ENCODE assay signal across 12 mouse cellular contexts in the genomic region with DNA sequence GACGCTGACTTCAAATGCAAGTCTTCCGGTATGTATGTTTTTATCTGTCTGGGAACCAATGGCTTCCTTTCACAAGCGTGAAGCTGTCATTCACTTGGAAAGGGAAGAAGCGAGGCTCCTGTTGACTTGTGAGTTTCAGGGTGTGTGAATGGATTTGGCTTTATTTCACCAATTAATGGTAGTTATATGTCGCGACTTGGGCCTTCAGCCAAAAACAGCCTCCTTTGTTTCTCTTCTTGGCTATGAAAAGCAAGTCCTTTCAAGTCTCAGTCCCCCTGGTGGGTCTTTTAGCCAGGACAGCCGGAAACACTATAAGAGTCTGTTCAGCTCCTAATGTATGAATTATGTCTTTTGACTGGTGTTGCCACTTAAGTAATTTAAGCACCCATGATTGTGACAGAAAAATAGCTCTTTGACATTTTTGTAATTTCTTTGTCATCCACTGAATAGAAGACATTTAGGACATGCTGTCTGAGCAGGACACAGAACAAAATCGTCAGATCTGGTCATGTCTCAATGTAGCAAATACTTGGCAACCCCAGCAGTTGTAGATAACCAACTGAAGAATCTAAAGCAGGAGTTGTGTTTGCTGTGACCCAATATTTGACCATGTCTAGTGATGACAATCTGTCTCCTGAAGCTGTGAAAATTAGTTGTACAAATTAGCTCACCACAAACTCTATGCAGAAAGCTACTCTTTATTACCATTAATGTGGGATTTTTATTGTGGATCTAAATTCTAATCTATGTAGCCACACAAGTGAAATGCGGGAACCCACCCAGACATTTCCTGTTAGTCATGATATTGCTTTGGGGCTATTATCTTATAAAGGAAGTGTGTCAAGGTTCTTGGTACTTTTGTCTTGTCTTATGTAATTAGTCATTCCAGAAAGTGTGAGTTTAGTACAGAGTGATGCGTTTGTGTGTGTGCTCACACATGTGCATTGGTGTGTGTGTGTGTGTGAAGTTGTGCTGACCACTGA. TPM values are rescaled to one million over a fixed set of nuclear protein-coding genes. Genes with fewer than 3 reads are reported as not detected.
A peak's percentile ranks its signal among the peaks of the same experiment; 100 is the strongest.
DNase-seq lines count a peak whose midpoint lies in the region; ATAC-seq lines count a peak whose summit lies in the region.
"Had no signal": no experiment of that assay in that cellular context is flagged by ENCODE, and none has a peak within 500 bp of the region (broad histone marks: within the 10 kb centered on the region; RNA-seq: fewer than 3 reads in every experiment).

No protein-coding gene starts in this region.

- DNase-seq in embryo, embryonic 10.5 days (ENCODE audit: low spot score), result peak; percentile 39
- no peak for DNase-seq in embryo, embryonic 9.5 days (ENCODE audit: extremely low spot score)
- peak; percentile 53 for DNase-seq in kidney, postnatal 10 days
- DNase-seq in kidney, adult 18-20 months, result no peak
- DNase-seq in 3T3-L1 (ENCODE audit: low read depth, low spot score), result peak; percentile 42
- DNase-seq in urinary bladder, postnatal 36 days (ENCODE audit: low spot score in 2 of 2), result no peak
- DNase-seq in adrenal gland, postnatal 10 days, result no peak
- DNase-seq: gastrocnemius, postnatal 36 days; layer of hippocampus, adult 9-11 months had no signal

- no peak overlapping the region for H3K27ac ChIP-seq in hindbrain, embryonic 15.5 days (replicated peaks)
- H3K27ac ChIP-seq: embryonic facial prominence, embryonic 12.5 days; liver, embryonic 15.5 days had no signal

- no peaks in the 10 kb centered on the region for H3K9me3 ChIP-seq in hindbrain, embryonic 15.5 days
- H3K9me3 ChIP-seq: embryonic facial prominence, embryonic 12.5 days; liver, embryonic 15.5 days had no signal

- no peak overlapping the region for H3K4me3 ChIP-seq in hindbrain, embryonic 15.5 days
- H3K4me3 ChIP-seq: embryonic facial prominence, embryonic 12.5 days; liver, embryonic 15.5 days had no signal

- H3K36me3 ChIP-seq in hindbrain, embryonic 15.5 days, result no peaks in the 10 kb centered on the region
- H3K36me3 ChIP-seq: embryonic facial prominence, embryonic 12.5 days; liver, embryonic 15.5 days had no signal

- H3K27me3 ChIP-seq in hindbrain, embryonic 15.5 days, result no peaks in the 10 kb centered on the region
- H3K27me3 ChIP-seq: embryonic facial prominence, embryonic 12.5 days; liver, embryonic 15.5 days had no signal

- ATAC-seq in hindbrain, embryonic 15.5 days (ENCODE audit: low FRiP score, low read depth), result peak; percentile 34; the same call in 1 of the 2 replicates

- WGBS in hindbrain, embryonic 15.5 days, result 36% methylated on average over 10 of the region's 10 CpGs

- H3K4me2 ChIP-seq in hindbrain, embryonic 15.5 days, result peak overlapping the region; percentile 33; the same call in 1 of the 2 replicates
- H3K4me2 ChIP-seq: embryonic facial prominence, embryonic 12.5 days; liver, embryonic 15.5 days had no signal

- no peaks in the 10 kb centered on the region; the same call in 1 of the 2 replicates for H3K4me1 ChIP-seq in hindbrain, embryonic 15.5 days (replicated peaks)
- H3K4me1 ChIP-seq: embryonic facial prominence, embryonic 12.5 days; liver, embryonic 15.5 days had no signal

- no peak overlapping the region for H3K9ac ChIP-seq in hindbrain, embryonic 15.5 days
- H3K9ac ChIP-seq: embryonic facial prominence, embryonic 12.5 days; liver, embryonic 15.5 days had no signal

RNA-seq across cellular contexts. Expression of gene Hmgcll1, which starts 13.5 kb away (rescaled TPM):
- 22.8 and 22.9 TPM in 2 replicates for polyA plus RNA-seq in hindbrain, embryonic 15.5 days (2015; fragmentation: Nextera tagmentation; extraction: Ambion mirVana)
- 1 to 10 TPM; 2.4 to 4.2 TPM for total RNA-seq in adrenal gland, postnatal 10 days (2021)

Comparison
In these comparisons a context has a peak if more than half of its experiments do, and no peak if none do; other contexts are left out.
1. DNase-seq: peak in embryo, embryonic 10.5 days (single experiment), kidney, postnatal 10 days (single experiment) and 3T3-L1 (single experiment); none in embryo, embryonic 9.5 days (single experiment), kidney, adult 18-20 months (single experiment), urinary bladder, postnatal 36 days (0 of 2) and adrenal gland, postnatal 10 days (single experiment).